Mouse (Mus musculus): ENCODE measurements at regions not wholly inside any gene's neighbourhood (a gene's known extent, or its start where the extent isn't known, plus 50 kb on each side); places are given as distances from the start of the nearest gene placed in this dataset.
"Not testable (repeated sequence)": the region's sequence is repeated elsewhere in the genome, so short reads cannot be mapped to it uniquely, and the experiment has no call there.

DNA sequence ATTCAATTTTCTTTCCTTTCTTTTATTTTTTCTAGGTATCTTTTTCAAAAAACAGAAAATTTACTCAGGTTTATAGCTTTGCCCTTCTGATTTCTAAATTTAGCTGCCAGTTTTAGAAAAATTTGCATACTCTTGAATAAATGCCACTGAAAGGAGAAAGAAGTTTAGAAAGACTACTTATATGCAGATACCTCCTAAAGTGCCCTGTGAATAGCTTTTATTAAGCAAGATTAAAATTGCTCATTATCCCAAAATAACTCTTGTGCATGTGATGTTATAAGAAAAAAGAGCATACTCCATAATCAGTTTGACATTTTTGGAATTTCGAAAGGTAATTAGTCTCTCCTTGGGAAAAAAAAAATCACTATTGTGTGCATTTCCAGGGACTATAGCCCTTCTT, 453.2 kb downstream of the Inhba start:
- TF ChIP-seq POLR2A (IDR thresholded peaks at IDR 0.05; ENCODE audit: control insufficient read depth, low read depth, low read length) (no peak), CTCF (IDR thresholded peaks at IDR 0.05; ENCODE audit: control insufficient read depth, insufficient read depth, insufficient replicate concordance, low read depth, low read length) (no peak)
- Histone ChIP-seq H3K27ac (ENCODE audit: control insufficient read depth, insufficient read depth, low read depth, low read length) (no peak overlapping the region), H3K4me3 (ENCODE audit: control insufficient read depth, low read depth, low read length) (no peak overlapping the region), H3K27me3 (ENCODE audit: control insufficient read depth, insufficient read depth, low read length) (no peaks in the 10 kb centered on the region), H3K36me3 (ENCODE audit: control insufficient read depth, insufficient read depth, low read length) (no peaks in the 10 kb centered on the region), H3K4me1 (ENCODE audit: control insufficient read depth, insufficient read depth, low read length) (no peaks in the 10 kb centered on the region)

DNA sequence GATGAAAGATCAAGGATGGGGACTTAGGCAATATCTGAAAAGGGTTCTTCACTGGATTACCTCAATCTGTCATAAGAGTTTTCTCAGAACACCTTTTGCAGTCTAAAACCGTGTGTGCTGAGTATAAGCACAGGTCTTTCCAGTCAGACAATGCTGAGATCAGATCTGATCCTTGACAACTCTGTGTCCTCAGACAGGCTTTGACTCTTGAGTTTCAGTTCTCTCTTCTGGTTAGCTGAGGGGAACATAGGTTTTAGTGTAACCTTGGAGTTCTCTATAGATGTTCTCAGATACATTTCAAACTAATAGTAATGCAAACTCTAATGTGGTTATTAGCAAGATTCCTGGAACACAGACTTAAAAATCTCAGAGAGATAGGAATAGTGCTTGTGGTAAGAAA, 453.7 kb downstream of the Inhba start:
- no peaks in the 10 kb centered on the region for H3K36me3 ChIP-seq (ENCODE audit: control insufficient read depth, insufficient read depth, low read length)
- no peak overlapping the region for H3K4me3 ChIP-seq (ENCODE audit: control insufficient read depth, low read depth, low read length)
- no peak overlapping the region for H3K27ac ChIP-seq (ENCODE audit: control insufficient read depth, insufficient read depth, low read depth, low read length)
- H3K27me3 ChIP-seq (ENCODE audit: control insufficient read depth, insufficient read depth, low read length), result no peaks in the 10 kb centered on the region
- H3K4me1 ChIP-seq (ENCODE audit: control insufficient read depth, insufficient read depth, low read length), result no peaks in the 10 kb centered on the region
- TF ChIP-seq CTCF (IDR thresholded peaks at IDR 0.05; ENCODE audit: control insufficient read depth, insufficient read depth, insufficient replicate concordance, low read depth, low read length), result no peak
- TF ChIP-seq POLR2A (IDR thresholded peaks at IDR 0.05; ENCODE audit: control insufficient read depth, low read depth, low read length), result no peak

DNA sequence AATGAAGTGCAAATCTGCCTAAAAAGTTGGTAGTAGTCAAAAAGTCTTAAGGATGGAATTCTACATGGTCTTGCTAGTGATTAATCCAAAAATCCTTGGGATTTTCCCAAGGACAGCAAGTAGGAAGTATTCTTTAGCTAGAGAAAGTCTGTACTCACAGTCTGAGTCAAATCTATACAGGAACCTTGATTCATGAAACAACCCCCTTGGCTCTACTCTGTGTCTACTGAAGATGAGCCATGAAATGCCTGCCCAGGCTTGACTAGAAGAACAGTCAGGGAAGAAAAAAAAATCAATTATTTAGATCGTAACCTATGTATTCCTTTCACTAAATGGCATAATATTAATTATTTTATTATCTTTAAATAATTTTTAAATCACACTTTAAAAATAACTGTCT, 454.2 kb downstream of the Inhba start:
- Histone ChIP-seq H3K4me3 (ENCODE audit: control insufficient read depth, low read depth, low read length) (no peak overlapping the region), H3K4me1 (ENCODE audit: control insufficient read depth, insufficient read depth, low read length) (no peaks in the 10 kb centered on the region), H3K36me3 (ENCODE audit: control insufficient read depth, insufficient read depth, low read length) (no peaks in the 10 kb centered on the region), H3K27ac (ENCODE audit: control insufficient read depth, insufficient read depth, low read depth, low read length) (no peak overlapping the region), H3K27me3 (ENCODE audit: control insufficient read depth, insufficient read depth, low read length) (no peaks in the 10 kb centered on the region)
- TF ChIP-seq POLR2A (IDR thresholded peaks at IDR 0.05; ENCODE audit: control insufficient read depth, low read depth, low read length) (no peak), CTCF (IDR thresholded peaks at IDR 0.05; ENCODE audit: control insufficient read depth, insufficient read depth, insufficient replicate concordance, low read depth, low read length) (no peak)

DNA sequence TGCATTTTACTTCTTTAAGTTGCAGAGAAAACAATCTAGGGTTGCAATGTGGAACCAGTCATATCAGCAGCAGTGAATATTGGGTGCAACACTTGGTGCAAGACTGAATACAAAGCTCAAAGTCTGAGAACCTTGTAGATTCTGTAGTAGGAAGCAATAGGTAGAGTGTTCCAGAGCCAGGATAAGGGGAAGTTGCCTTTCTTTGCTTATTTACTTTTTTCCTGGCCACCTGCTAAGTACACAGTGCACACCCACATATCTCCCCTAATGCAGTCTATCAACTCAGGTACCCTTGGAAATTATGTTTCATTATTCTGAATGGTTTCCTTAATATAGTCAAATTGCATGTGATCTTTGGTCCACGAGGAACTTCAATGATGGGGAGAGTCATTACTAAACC, 464.9 kb downstream of the Inhba start:
- no peak overlapping the region for H3K27ac ChIP-seq (ENCODE audit: control insufficient read depth, insufficient read depth, low read depth, low read length)
- H3K27me3 ChIP-seq (ENCODE audit: control insufficient read depth, insufficient read depth, low read length), result no peaks in the 10 kb centered on the region
- TF ChIP-seq POLR2A (IDR thresholded peaks at IDR 0.05; ENCODE audit: control insufficient read depth, low read depth, low read length) (no peak), CTCF (IDR thresholded peaks at IDR 0.05; ENCODE audit: control insufficient read depth, insufficient read depth, insufficient replicate concordance, low read depth, low read length) (no peak)
- H3K36me3 ChIP-seq (ENCODE audit: control insufficient read depth, insufficient read depth, low read length), result no peaks in the 10 kb centered on the region
- H3K4me3 ChIP-seq (ENCODE audit: control insufficient read depth, low read depth, low read length), result no peak overlapping the region
- H3K4me1 ChIP-seq (ENCODE audit: control insufficient read depth, insufficient read depth, low read length), result no peaks in the 10 kb centered on the region

DNA sequence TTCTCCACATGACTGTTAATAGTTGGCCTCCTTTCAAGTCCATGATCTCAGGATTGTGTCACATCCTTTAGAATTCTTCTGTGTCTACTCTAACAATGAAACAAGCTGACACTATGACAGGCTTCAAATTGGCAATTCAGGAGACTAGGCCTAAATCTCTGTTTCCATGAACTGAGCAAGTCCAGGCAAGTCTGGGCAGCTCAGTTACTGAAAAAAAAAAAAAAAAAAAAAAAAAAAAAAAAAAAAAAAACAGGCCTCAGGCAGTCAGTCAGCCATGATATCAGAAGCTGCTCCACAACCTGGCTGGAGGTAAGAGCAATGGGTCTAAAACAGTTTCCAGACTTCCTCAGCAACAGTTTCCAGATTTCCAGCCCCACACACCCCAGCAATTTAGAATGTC, 475.6 kb downstream of the Inhba start:
- no peak for TF ChIP-seq CTCF (IDR thresholded peaks at IDR 0.05; ENCODE audit: control insufficient read depth, insufficient read depth, insufficient replicate concordance, low read depth, low read length)
- no peak for TF ChIP-seq POLR2A (IDR thresholded peaks at IDR 0.05; ENCODE audit: control insufficient read depth, low read depth, low read length)
- H3K4me3 ChIP-seq (ENCODE audit: control insufficient read depth, low read depth, low read length), result no peak overlapping the region
- no peak overlapping the region for H3K27ac ChIP-seq (ENCODE audit: control insufficient read depth, insufficient read depth, low read depth, low read length)

DNA sequence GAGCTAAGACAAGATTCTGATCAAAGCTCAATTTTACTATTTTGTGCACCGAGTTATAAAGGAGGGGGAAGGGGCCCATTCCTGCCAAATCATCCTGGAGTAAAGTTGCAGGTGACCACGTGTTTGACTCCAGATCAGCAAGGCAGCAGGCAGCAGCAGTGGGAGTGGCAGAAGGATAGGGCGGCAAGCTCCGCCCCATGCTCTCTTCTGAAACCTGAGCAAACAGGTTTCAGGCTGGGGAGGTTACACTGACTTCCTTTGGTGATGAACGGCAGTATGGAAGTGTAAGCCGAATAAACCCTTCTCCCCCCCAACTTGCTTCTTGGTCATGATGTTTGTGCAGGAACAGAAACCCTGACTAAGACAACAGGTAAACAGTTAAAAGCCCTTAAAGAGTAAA, 479.0 kb downstream of the Inhba start:
- not testable (repeated sequence) for H3K36me3 ChIP-seq (ENCODE audit: control insufficient read depth, insufficient read depth, low read length); H3K4me1 ChIP-seq (ENCODE audit: control insufficient read depth, insufficient read depth, low read length); H3K27me3 ChIP-seq (ENCODE audit: control insufficient read depth, insufficient read depth, low read length); H3K4me3 ChIP-seq (ENCODE audit: control insufficient read depth, low read depth, low read length); H3K27ac ChIP-seq (ENCODE audit: control insufficient read depth, insufficient read depth, low read depth, low read length)

More for the DNA sequence above, 475.6 kb downstream of the Inhba start:
- no peaks in the 10 kb centered on the region for H3K4me1 ChIP-seq (ENCODE audit: control insufficient read depth, insufficient read depth, low read length)
- H3K27me3 ChIP-seq (ENCODE audit: control insufficient read depth, insufficient read depth, low read length), result no peaks in the 10 kb centered on the region
- no peaks in the 10 kb centered on the region for H3K36me3 ChIP-seq (ENCODE audit: control insufficient read depth, insufficient read depth, low read length)

DNA sequence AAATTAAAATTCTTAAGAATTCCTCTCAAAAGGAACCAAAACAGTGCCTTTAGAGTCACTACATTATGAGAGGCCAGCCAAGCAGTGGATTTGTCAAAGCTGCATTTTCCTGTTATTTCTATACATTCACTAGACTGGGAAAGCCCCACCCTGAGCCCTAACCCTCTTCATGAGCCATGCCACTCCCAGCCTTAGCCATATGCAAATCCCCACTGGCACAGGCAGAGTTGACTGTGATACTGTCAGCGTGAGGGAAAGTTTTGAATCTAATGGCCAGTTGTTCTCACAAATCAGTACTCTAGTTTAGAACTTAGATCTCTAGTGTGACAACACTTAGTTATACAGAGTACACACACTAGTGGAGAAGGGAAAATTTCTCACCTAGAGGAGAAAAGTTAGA, 486.4 kb downstream of the Inhba start:
- TF ChIP-seq CTCF (IDR thresholded peaks at IDR 0.05; ENCODE audit: control insufficient read depth, insufficient read depth, insufficient replicate concordance, low read depth, low read length), result no peak
- Histone ChIP-seq H3K27ac (ENCODE audit: control insufficient read depth, insufficient read depth, low read depth, low read length) (no peak overlapping the region), H3K36me3 (ENCODE audit: control insufficient read depth, insufficient read depth, low read length) (no peaks in the 10 kb centered on the region), H3K4me1 (ENCODE audit: control insufficient read depth, insufficient read depth, low read length) (no peaks in the 10 kb centered on the region), H3K4me3 (ENCODE audit: control insufficient read depth, low read depth, low read length) (no peak overlapping the region), H3K27me3 (ENCODE audit: control insufficient read depth, insufficient read depth, low read length) (no peaks in the 10 kb centered on the region)

DNA sequence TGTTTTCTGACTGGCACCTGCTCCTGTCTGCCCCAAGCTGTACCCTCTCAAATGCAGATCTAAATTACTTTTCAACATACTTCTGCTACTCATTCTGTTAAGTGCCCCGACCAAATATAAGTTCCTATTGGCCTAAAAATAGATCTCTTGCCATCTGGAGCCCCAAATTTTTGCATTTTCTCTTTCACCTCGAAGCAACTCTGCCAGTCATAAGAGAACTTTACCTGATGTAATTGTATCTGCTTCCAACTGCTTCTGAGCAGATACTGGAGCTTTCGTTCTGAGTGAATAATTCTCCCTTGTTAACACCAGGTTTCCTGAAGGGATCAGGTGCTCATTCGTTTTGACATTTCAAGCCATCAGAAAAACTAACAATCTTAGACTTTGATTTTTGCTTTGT, 501.2 kb downstream of the Inhba start:
- Histone ChIP-seq H3K36me3 (ENCODE audit: control insufficient read depth, insufficient read depth, low read length) (no peaks in the 10 kb centered on the region), H3K27ac (ENCODE audit: control insufficient read depth, insufficient read depth, low read depth, low read length) (no peak overlapping the region), H3K4me3 (ENCODE audit: control insufficient read depth, low read depth, low read length) (no peak overlapping the region), H3K27me3 (ENCODE audit: control insufficient read depth, insufficient read depth, low read length) (no peaks in the 10 kb centered on the region), H3K4me1 (ENCODE audit: control insufficient read depth, insufficient read depth, low read length) (no peaks in the 10 kb centered on the region)
- TF ChIP-seq POLR2A (IDR thresholded peaks at IDR 0.05; ENCODE audit: control insufficient read depth, low read depth, low read length), result no peak
- no peak for TF ChIP-seq CTCF (IDR thresholded peaks at IDR 0.05; ENCODE audit: control insufficient read depth, insufficient read depth, insufficient replicate concordance, low read depth, low read length)

Measured in testis, adult 2 months (tissue).